Mouse (Mus musculus): ENCODE results near the gene Hba-a2. TPM values are rescaled to one million over a fixed set of nuclear protein-coding genes. Genes with fewer than 3 reads are reported as not detected.

The Hba-a2 gene
- total and polyA plus RNA-seq, 2 experiments from 2014 or later, result 789 to 1,191 TPM

DNA sequence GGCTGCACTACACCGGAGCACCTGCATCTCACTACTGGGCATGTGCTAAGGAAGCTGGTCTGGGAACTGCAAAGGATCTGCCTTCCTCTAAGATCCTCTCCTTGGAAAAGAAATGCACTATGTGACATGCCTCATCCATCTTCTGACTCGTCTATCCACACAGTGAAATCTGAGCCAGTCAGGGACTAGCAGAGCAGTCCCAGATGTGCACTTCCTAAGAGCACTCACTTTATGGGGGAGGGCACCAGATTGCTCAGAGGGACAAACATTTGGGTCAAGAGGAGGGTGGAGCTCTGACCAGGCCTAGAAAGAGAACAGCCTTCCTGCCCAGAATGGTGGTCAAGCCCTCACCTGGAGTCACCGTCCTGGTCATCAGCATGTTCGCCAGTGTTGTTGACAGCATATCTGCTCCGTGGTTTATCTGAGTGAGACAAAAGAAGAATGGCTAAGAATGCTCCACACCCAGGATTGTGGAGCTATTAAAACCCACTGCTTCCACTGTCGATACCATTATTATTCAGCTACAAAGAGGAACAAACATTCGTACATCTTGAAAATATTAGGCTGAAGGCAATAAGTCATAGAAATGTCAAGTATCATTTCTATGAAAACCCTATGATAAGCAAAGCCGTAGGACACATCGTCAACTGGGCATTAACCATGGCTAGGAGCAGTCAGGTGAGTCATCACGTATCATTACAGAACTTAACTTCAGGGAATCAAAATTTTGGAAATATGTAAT, 33.4 kb upstream of the Hba-a2 start:
- no peak for TF ChIP-seq CTCF (IDR thresholded peaks at IDR 0.05; ENCODE audit: low read depth)
- ATAC-seq (no peak), DNase-seq (no peak)
- Histone ChIP-seq H3K4me3 (ENCODE audit: low read depth, low read length) (no peak overlapping the region), H3K36me3 (ENCODE audit: insufficient read depth) (peaks cover 10% of the 10 kb centered on the region; the same call in 1 of the 2 replicates), H3K27ac (ENCODE audit: low read depth, low read length) (no peak overlapping the region), H3K4me1 (ENCODE audit: insufficient read depth) (peaks cover 2% of the 10 kb centered on the region; the same call in 1 of the 2 replicates), H3K4me2 (ENCODE audit: low read depth) (no peak overlapping the region), H3K27me3 (ENCODE audit: insufficient read depth, low read length) (no peaks in the 10 kb centered on the region), H3K9ac (no peak overlapping the region), H3K9me3 (ENCODE audit: low read length) (no peaks in the 10 kb centered on the region)
- WGBS, result 93% methylated on average over 10 of the region's 10 CpGs

DNA sequence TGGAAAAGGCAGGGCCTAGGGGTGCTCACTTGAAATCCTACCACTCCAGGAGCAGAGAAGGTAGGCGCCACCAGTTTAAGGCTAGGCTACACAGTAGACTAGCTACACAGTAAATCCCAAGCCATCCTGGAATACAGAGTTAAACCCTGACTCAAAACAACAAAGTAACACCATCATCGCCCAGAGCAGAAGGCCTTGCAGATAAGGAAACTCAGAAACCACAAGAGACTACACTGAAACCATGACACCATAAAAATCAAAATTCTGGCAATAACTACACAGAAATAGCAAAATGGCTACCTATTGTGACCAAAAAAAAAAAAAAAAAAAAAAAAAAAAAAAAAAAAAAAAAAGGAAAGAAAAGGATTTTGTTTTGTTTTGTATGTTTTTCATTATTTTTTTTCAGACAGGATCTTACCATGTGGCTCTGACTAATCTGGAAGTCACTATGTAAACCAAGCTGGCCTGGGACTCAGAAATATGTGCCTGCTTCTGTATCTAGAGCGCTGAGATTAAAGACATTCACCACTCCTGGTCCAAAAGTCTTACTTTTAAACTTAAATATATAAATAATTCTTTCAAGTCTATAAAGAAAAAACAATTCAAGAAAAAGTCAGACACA, 31.1 kb upstream of the Hba-a2 start:
- 92% methylated on average over 3 of the region's 3 CpGs for WGBS
- Histone ChIP-seq H3K9me3 (ENCODE audit: low read length) (no peaks in the 10 kb centered on the region), H3K9ac (no peak overlapping the region), H3K4me1 (ENCODE audit: insufficient read depth) (peaks cover 5% of the 10 kb centered on the region; the same call in 1 of the 2 replicates), H3K36me3 (ENCODE audit: insufficient read depth) (peaks cover 7% of the 10 kb centered on the region; the same call in 1 of the 2 replicates), H3K4me3 (ENCODE audit: low read depth, low read length) (no peak overlapping the region), H3K27ac (ENCODE audit: low read depth, low read length) (no peak overlapping the region), H3K27me3 (ENCODE audit: insufficient read depth, low read length) (no peaks in the 10 kb centered on the region), H3K4me2 (ENCODE audit: low read depth) (no peak overlapping the region)
- TF ChIP-seq CTCF (IDR thresholded peaks at IDR 0.05; ENCODE audit: low read depth), result no peak
- ATAC-seq (no peak), DNase-seq (no peak)

GRCm38 (mm10) chr11:32266194-32266593, 30.1 kb upstream of the Hba-a2 start:
- ATAC-seq, result no peak

GRCm38 (mm10) chr11:32266776-32267175, 29.5 kb upstream of the Hba-a2 start:
- peak overlapping the region; percentile 99 for H3K9ac ChIP-seq
- H3K4me3 ChIP-seq (ENCODE audit: low read depth, low read length), result peak overlapping the region; percentile 83
- H3K27me3 ChIP-seq (ENCODE audit: insufficient read depth, low read length), result no peaks in the 10 kb centered on the region
- H3K36me3 ChIP-seq (ENCODE audit: insufficient read depth), result no peaks in the 10 kb centered on the region
- WGBS, result 19% methylated on average over 6 of the region's 6 CpGs
- H3K4me1 ChIP-seq (ENCODE audit: insufficient read depth), result peaks cover 5% of the 10 kb centered on the region; the same call in 1 of the 2 replicates
- ATAC-seq (no peak), DNase-seq (peak; percentile 46)
- no peaks in the 10 kb centered on the region for H3K9me3 ChIP-seq (ENCODE audit: low read length)
- peak overlapping the region; percentile 59 for H3K4me2 ChIP-seq (ENCODE audit: low read depth)
- TF ChIP-seq CTCF (IDR thresholded peaks at IDR 0.05; ENCODE audit: low read depth), result no peak
- peak overlapping the region; percentile 97 for H3K27ac ChIP-seq (ENCODE audit: low read depth, low read length)

More at GRCm38 (mm10) chr11:32266194-32266593, 30.1 kb upstream of the Hba-a2 start:
- no peak overlapping the region for H3K27ac ChIP-seq (ENCODE audit: low read depth, low read length)
- H3K27me3 ChIP-seq (ENCODE audit: insufficient read depth, low read length), result no peaks in the 10 kb centered on the region
- H3K36me3 ChIP-seq (ENCODE audit: insufficient read depth), result 0 out of 2 replicates have a peak, but pooled peaks cover under 1% of the 10 kb centered on the region
- no peak for DNase-seq
- H3K9me3 ChIP-seq (ENCODE audit: low read length), result no peaks in the 10 kb centered on the region
- no peak overlapping the region for H3K4me2 ChIP-seq (ENCODE audit: low read depth)
- peaks cover 5% of the 10 kb centered on the region; the same call in 1 of the 2 replicates for H3K4me1 ChIP-seq (ENCODE audit: insufficient read depth)
- H3K4me3 ChIP-seq (ENCODE audit: low read depth, low read length), result no peak overlapping the region
- no peak overlapping the region for H3K9ac ChIP-seq
- 88% methylated on average over 6 of the region's 6 CpGs for WGBS
- no peak for TF ChIP-seq CTCF (IDR thresholded peaks at IDR 0.05; ENCODE audit: low read depth)

DNA sequence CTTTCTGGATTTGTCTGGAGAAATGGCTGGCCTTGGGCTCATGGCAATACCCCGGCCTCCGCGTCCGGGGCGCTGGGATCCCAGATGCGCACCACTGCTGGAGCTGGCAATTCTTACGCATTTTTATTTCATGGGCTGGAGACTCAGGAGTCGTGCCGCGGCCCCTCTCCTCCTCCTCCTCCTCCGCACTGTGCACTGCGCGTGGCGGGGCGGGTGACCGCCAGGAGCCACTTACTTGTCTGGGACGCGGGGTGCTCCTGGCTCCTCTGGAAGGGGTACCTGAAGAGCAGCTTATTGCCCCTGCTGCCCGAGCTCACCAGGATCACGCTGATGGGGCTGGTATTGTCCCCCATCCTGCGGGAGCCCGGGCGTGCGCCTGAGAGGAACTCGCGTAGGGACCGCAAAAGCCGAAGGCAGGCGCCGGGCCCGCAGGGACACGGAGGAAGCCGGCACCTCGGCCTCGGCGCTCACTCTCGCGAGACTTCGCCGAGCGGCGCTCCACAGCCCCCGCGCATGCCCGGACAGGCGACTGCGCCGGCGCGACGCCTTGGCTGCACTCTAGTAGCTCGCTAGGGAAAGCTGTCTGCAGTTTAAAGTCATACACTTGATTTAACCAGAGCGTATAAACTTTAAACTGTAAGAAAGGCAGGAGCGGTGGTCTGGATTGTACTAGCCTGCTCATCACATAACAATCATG, 29.0 kb upstream of the Hba-a2 start, which contains the start of gene Nprl3:
TSS of gene Nprl3 (minus strand) at position 520 of the 697 bp plus-strand sequence.
- DNase-seq, result peak; percentile 97
- peak within 1 kb of the TSS; percentile 59 for H3K4me2 ChIP-seq (ENCODE audit: low read depth)
- no peaks in the 10 kb centered on the region for H3K9me3 ChIP-seq (ENCODE audit: low read length)
- H3K27ac ChIP-seq (ENCODE audit: low read depth, low read length), result peak within 1 kb of the TSS; percentile 97
- under 1% methylated on average over 54 of the region's 54 CpGs for WGBS
- ATAC-seq, result peak; percentile 100
- H3K4me1 ChIP-seq (ENCODE audit: insufficient read depth), result peaks cover 5% of the 10 kb centered on the region; the same call in 1 of the 2 replicates
- H3K36me3 ChIP-seq (ENCODE audit: insufficient read depth), result no peaks in the 10 kb centered on the region
- H3K27me3 ChIP-seq (ENCODE audit: insufficient read depth, low read length), result no peaks in the 10 kb centered on the region
- H3K4me3 ChIP-seq (ENCODE audit: low read depth, low read length), result peak within 1 kb of the TSS; percentile 83
- no peak for TF ChIP-seq CTCF (IDR thresholded peaks at IDR 0.05; ENCODE audit: low read depth)
- peak within 1 kb of the TSS; percentile 99 for H3K9ac ChIP-seq

DNA sequence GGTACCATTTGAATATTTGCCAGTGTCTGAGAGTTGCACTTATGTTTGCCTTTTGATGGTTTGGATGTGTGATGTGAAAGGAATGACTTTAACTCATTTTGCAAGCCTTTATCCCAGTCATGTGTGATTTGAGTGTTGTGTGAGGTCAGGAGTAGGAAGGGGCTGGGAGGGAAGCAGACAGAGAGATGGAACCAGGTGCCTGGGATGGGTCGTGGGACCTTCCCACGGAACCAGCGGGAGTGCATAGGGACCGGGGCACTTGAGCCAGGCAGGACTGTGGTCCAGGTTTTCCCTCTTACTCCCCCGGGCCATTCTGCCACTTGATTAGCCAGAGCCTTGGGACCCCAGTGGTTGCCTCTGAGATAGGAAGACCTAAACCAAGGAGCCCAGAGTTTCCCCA, 28.3 kb upstream of the Hba-a2 start:
- DNase-seq (no peak), ATAC-seq (peak; percentile 1)
- no peaks in the 10 kb centered on the region for H3K27me3 ChIP-seq (ENCODE audit: insufficient read depth, low read length)
- peaks cover 5% of the 10 kb centered on the region; the same call in 1 of the 2 replicates for H3K4me1 ChIP-seq (ENCODE audit: insufficient read depth)
- WGBS, result 16% methylated on average over 5 of the region's 5 CpGs
- no peaks in the 10 kb centered on the region for H3K9me3 ChIP-seq (ENCODE audit: low read length)
- no peak for TF ChIP-seq CTCF (IDR thresholded peaks at IDR 0.05; ENCODE audit: low read depth)
- H3K9ac ChIP-seq, result peak overlapping the region; percentile 99; the same call in 1 of the 2 replicates
- no peaks in the 10 kb centered on the region for H3K36me3 ChIP-seq (ENCODE audit: insufficient read depth)
- peak overlapping the region; percentile 59 for H3K4me2 ChIP-seq (ENCODE audit: low read depth)
- H3K27ac ChIP-seq (ENCODE audit: low read depth, low read length), result peak overlapping the region; percentile 97
- H3K4me3 ChIP-seq (ENCODE audit: low read depth, low read length), result peak overlapping the region; percentile 83

Data from forebrain, postnatal 0 days (tissue).